Mouse (Mus musculus) thymus, postnatal 0 days (tissue): ENCODE results near the gene Ssbp2. TPM values are rescaled to one million over a fixed set of nuclear protein-coding genes. Genes with fewer than 3 reads are reported as not detected.

Experiments used
- DNase-seq: peaks from one replicate; pipeline ENCODE4 v3.0.0-alpha.2; 2015; ENCODE audit warnings: low spot score
- polyA plus RNA-seq: library from polyadenylated mRNA; unstranded; fragments of >200 nt; fragmentation: Nextera tagmentation; extraction: Ambion mirVana; gene quantifications from 2 replicates; pipeline ENCODE4 v1.2.1, GENCODE M21; 2015

The Ssbp2 gene
- polyA plus RNA-seq: 240 and 282 TPM in 2 replicates

DNA sequence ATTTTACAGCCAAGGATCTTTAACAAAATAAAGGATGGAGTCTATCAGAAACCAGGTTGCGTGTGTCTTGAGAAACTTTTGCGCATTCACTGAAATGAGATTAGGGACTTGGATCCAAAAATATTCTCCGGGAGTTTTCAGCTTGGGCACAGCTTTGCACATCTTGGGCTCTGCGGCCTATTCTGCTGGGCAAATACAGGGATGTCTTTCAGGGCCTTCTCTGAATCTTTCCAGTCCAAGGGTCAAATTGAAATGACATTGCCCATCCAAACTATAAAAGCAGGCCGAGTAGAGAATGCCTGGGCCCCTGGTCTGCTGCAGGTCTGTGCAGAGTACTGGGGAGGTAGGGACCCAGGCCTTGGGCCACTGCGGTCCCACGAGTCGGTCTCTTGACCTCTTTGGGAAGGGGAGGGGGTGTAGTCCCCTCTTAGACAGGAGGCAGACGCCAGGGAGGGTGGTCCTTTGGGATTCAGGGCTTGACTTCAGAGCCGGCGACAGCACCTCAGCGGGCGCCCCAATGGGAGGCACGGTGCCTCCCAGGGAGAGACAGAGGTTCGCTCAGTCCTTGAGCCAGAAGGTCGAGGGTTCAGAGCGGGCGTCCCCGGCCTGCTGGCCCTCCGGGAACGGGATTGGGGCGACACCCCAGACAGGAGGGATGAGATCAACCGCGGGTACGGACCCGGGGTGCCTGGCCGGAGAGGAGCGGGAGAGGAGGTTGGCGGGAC is at the start of gene Ssbp2:
TSS of gene Ssbp2 (plus strand) at position 388 of the 725 bp plus-strand sequence.
- DNase-seq: no peak

GRCm38 (mm10) chr13:91413752-91414503 is 46.2 kb upstream of the Ssbp2 start:
- no peak for DNase-seq

DNA sequence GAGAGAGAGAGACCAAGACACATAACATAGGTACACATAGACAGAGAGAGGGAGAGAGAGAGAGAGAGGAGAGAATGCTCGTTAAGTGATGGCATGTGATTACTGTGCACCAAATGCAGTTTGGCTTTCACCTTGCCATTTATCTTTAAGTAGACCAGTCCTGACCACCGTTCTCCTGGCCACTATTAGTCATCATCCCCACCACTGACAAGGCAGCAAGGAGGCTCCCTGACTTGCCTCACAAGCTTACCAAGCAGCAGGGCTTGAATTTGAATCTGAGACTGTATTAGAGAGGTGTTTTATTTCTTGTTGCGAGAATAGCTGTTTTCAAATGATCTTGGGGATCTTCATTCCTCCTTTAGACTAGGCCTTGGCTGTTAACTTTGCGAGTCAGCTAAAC is 44.2 kb upstream of the Ssbp2 start:
- DNase-seq: no peak

- no peak for DNase-seq
Measured at GRCm38 (mm10) chr13:91416698-91417097, 43.4 kb upstream of the Ssbp2 start.

DNA sequence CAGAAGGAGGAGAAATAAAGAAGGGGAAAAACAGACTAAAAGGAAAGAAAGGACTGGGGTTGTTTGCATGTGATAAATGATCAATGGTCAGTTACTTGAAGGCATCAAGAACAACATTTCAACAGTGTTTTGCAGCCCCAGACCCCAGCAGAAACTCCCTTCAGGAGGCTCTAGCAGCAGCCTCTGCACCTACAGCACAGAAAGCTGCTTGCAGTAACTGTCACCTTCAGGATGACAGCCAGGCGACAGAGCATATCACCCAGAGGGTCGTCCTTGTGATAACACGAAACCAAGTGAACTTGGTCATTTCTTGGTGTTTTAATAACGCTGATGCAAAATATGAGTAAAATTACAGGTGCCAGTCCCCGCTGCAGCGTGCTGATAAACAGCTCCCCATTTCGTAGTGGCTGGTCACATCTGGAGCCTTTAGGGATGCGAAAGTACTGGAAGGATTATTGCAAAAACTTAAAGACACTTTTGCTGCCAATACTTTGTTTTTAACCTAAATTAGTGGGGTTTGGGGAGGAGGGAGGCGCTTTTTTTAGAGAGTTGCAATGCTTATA is 38.6 kb upstream of the Ssbp2 start:
- DNase-seq: no peak

GRCm38 (mm10) chr13:91430867-91431266 is 29.2 kb upstream of the Ssbp2 start:
- no peak for DNase-seq

DNA sequence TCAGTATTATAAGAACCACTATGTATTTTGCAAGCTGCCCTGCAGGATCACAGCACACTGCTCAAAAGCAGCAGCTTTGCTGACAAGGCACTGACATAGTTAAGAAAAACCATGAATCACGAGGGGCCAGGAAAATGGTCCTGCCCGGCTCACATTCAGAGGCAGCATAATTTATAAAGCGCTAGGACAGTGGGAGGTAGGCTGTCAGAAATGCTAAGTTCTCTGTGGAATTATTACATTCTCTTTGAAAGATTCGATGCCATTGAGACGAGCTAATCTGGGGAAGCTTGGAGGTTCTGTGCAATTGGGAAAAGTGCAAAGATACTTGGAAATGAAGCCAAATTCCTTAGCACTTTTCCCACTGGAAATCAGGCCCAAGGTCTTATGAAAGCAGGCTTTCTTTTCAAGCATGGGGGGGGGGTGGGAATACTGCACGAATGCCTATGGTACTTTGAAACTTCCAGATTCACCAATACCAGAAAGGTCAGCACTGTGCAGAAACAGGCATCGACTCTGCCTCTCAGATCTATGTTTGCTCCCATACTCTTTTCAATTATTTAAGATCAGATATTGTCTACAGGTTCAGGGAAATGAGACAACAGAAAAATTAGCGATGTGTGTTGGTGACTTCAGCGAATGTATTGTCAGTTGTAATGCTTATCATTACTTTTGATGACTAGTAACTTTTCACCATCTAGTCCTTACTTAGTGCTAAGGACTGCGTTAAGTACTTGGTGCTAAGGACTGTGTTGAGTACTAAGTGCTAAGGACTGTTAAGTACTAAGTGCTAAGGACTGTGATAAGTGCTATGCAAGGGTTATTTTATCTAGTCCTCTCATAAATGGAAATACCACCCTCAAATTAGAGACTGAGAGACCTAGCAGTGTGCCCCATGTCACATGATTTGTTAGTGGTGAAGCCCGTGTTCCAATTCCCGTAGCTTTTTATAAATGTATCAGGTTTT is 28.4 kb upstream of the Ssbp2 start:
- no peak for DNase-seq

DNA sequence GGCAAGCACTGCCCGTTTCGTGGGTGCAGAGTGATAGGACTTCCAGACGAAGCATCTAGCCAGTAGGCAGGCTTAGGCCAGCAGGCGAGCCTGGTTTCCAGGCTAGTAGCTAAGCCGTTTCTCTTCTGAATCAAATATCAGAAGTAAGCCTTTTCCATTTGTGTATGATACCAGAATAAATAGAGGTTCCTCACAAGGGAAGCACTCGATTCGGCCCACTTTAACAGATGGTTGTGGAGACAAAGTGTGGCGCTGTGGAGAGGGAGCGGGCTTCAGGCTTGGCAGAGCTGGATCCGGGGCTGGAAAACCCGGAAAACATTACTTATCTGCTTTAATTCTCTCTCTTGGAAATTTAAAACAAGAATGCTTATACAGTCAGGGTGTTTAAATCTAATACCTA is 27.1 kb upstream of the Ssbp2 start:
- DNase-seq: no peak

GRCm38 (mm10) chr13:91437931-91438330 is 22.2 kb upstream of the Ssbp2 start:
- no peak for DNase-seq

- peak; percentile 53 for DNase-seq
Measured at GRCm38 (mm10) chr13:91441476-91441875, 18.6 kb upstream of the Ssbp2 start.

- no peak for DNase-seq
Measured at GRCm38 (mm10) chr13:91446728-91447127, 13.4 kb upstream of the Ssbp2 start.

DNA sequence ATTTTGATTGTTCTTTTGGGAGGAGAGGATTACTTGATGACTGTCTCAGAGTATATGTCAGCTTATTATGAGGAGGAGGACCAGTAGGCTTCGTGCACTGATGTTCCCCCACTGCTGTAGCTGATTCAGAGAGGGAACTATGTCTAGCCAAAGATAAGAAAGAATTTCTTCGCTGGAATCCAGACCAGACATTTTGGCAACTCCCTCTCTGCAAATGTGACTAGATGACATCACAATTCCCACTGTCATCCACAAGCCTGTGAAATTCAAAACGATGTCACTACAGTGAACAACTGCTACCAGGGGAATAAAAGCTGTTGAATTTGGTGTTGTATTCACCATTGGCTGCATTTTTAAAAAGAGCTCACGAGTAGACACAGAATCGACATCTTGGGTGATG is 11.1 kb upstream of the Ssbp2 start:
- DNase-seq: no peak

GRCm38 (mm10) chr13:91451405-91452166 is 8.5 kb upstream of the Ssbp2 start:
- peak; percentile 35 for DNase-seq

- no peak for DNase-seq
Measured at GRCm38 (mm10) chr13:91452269-91452668, 7.8 kb upstream of the Ssbp2 start.

- peak; percentile 73 for DNase-seq
Measured at GRCm38 (mm10) chr13:91453236-91453635, 6.8 kb upstream of the Ssbp2 start.

DNA sequence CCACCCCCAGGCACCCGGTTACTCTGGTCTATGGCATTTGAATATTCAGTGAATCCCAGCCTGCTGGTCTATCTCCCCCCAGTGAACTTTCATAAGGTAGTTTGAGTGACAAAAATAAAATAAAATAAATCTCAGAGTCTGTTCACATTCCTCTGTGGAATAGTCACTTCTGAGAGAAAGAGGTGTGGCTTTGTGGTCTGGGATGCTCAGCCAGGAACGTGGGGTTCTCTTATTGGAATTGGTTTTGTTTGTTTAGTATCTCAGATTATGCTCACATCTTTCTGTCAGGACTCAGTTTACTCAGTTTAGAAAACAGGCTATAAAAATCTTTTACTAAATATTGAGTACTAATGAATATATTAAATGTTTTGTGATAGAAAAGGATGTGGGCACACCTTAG is 4.0 kb upstream of the Ssbp2 start:
- no peak for DNase-seq

GRCm38 (mm10) chr13:91456735-91457134 is 3.3 kb upstream of the Ssbp2 start:
- DNase-seq: no peak

GRCm38 (mm10) chr13:91457974-91458373 is 2.1 kb upstream of the Ssbp2 start:
- no peak for DNase-seq

GRCm38 (mm10) chr13:91459489-91459888 is 594 bp upstream of the Ssbp2 start:
- peak; percentile 38 for DNase-seq

DNA sequence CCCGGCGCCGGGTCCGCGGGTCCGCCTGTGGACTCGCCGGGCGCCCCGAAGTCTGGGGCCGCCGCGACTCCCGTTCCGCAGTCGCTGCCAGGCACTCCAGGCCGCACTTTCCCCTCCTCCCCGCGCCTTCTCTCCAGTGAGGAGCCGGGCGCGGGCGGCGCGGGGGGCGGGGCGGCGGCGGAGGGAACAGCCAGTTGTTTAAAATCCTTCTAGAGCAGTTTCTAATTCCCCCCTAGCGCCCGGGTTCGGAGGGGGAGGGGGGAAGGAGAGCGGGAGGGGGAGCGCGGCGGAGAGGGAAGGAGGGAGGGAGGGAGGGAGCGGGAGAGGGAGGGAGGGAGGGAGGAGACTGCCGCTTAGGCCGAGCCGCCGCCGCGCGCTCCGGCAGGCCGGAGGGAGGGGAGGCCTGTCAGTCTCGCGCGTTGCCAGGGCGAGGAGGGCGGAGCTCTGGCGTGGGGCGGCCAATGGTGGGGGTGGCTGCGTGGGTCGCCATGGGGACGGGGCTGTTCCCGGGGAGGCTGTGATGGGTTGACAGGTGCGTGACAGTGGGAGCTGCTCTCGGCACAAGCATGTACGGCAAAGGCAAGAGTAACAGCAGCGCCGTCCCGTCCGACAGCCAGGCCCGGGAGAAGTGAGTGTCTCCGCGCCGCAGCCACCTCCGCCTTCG is 670 bp downstream of the Ssbp2 start:
- peak; percentile 98 for DNase-seq
